ENCODE assay signal across 9 mouse cellular contexts in genomic region chr7:25816241-25816919, GRCm38 (mm10). TPM values are rescaled to one million over a fixed set of nuclear protein-coding genes. Genes with fewer than 3 reads are reported as not detected.
DNase-seq lines count a peak whose midpoint lies in the region; ATAC-seq and TF ChIP-seq lines count a peak whose summit lies in the region.
"Had no signal": no experiment of that assay in that cellular context is flagged by ENCODE, and none has a peak within 500 bp of the region (broad histone marks: within the 10 kb centered on the region; RNA-seq: fewer than 3 reads in every experiment).

Gene Cyp2s1 (minus strand): TSS chr7:25816913.

- 0 out of 2 replicates have a peak within 1 kb of the TSS, but pooled peaks have one; percentile 8 for H3K27ac ChIP-seq in gastrocnemius, adult 2 months
- H3K27ac ChIP-seq in heart, embryonic 16.5 days (ENCODE audit: low read length): no peak within 1 kb of the TSS
- H3K27ac ChIP-seq in stomach, embryonic 14.5 days (ENCODE audit: low read length): peak within 1 kb of the TSS; percentile 82; the same call in 1 of the 2 replicates
- H3K27ac ChIP-seq: macrophage had no signal

- H3K4me1 ChIP-seq in heart, embryonic 16.5 days (ENCODE audit: control insufficient read depth, insufficient read depth, low read length): peaks cover 7% of the 10 kb centered on the region; the same call in 1 of the 2 replicates
- H3K4me1 ChIP-seq in megakaryocyte, embryonic 14.5 days: peaks cover 22% of the 10 kb centered on the region
- H3K4me1 ChIP-seq in stomach, embryonic 14.5 days (ENCODE audit: control insufficient read depth, insufficient read depth, low read length): peaks cover 7% of the 10 kb centered on the region

- no peak for TF ChIP-seq CTCF in gastrocnemius, adult 2 months (IDR thresholded peaks at IDR 0.05)

- peak within 1 kb of the TSS; percentile 85 for H3K4me2 ChIP-seq in heart, embryonic 16.5 days (ENCODE audit: low read depth, low read length)
- peak within 1 kb of the TSS; percentile 76 for H3K4me2 ChIP-seq in stomach, embryonic 14.5 days (replicated peaks; ENCODE audit: low read depth, low read length)

- H3K4me3 ChIP-seq in gastrocnemius, adult 2 months: peak within 1 kb of the TSS; percentile 64
- peak within 1 kb of the TSS; percentile 45 for H3K4me3 ChIP-seq in heart, embryonic 16.5 days (ENCODE audit: low read length)
- peak within 1 kb of the TSS; percentile 75 for H3K4me3 ChIP-seq in megakaryocyte, embryonic 14.5 days (replicated peaks)
- H3K4me3 ChIP-seq in stomach, embryonic 14.5 days (ENCODE audit: low read depth, low read length): peak within 1 kb of the TSS; percentile 51

- under 1% methylated on average over 40 of the region's 40 CpGs for WGBS in heart, embryonic 16.5 days
- WGBS in stomach, embryonic 14.5 days: 2% methylated on average over 40 of the region's 40 CpGs

- no peak for DNase-seq in gastrocnemius, adult 2 months
- DNase-seq in gastrocnemius, postnatal 25 days: no peak
- DNase-seq in brain, adult 2 months (ENCODE audit: low read depth, low spot score): peak; percentile 36
- DNase-seq in kidney, postnatal 36 days: peak; percentile 73 to 80
- no peak for DNase-seq in adrenal gland, adult 2 months

- H3K9ac ChIP-seq in heart, embryonic 16.5 days (ENCODE audit: low read length): peak within 1 kb of the TSS; percentile 22
- H3K9ac ChIP-seq in stomach, embryonic 14.5 days (replicated peaks; ENCODE audit: low read depth, low read length): peak within 1 kb of the TSS; percentile 58

- H3K9me3 ChIP-seq in heart, embryonic 16.5 days (replicated peaks; ENCODE audit: control insufficient read depth, low read length): no peaks in the 10 kb centered on the region
- H3K9me3 ChIP-seq in megakaryocyte, embryonic 14.5 days: no peaks in the 10 kb centered on the region
- no peaks in the 10 kb centered on the region for H3K9me3 ChIP-seq in stomach, embryonic 14.5 days (ENCODE audit: control insufficient read depth, low read depth, low read length)

- H3K27me3 ChIP-seq in heart, embryonic 16.5 days (ENCODE audit: control insufficient read depth, insufficient read depth, low read length): peaks cover 26% of the 10 kb centered on the region
- H3K27me3 ChIP-seq in megakaryocyte, embryonic 14.5 days (replicated peaks): peaks cover 67% of the 10 kb centered on the region
- no peaks in the 10 kb centered on the region for H3K27me3 ChIP-seq in stomach, embryonic 14.5 days (ENCODE audit: control insufficient read depth, insufficient read depth, low read length)

- intact Hi-C loops in gastrocnemius, adult 2 months (cut with DNase I): no loop called here

- no peaks in the 10 kb centered on the region for H3K36me3 ChIP-seq in heart, embryonic 16.5 days (ENCODE audit: control insufficient read depth, insufficient read depth)
- H3K36me3 ChIP-seq in megakaryocyte, embryonic 14.5 days (replicated peaks; ENCODE audit: low read length): no peaks in the 10 kb centered on the region
- no peaks in the 10 kb centered on the region for H3K36me3 ChIP-seq in stomach, embryonic 14.5 days (ENCODE audit: control insufficient read depth, insufficient read depth, low read length)

- peak; percentile 37; the same call in 1 of the 2 replicates for ATAC-seq in heart, embryonic 16.5 days (replicated peaks; ENCODE audit: extremely low read depth, insufficient read depth, low FRiP score)
- ATAC-seq in stomach, embryonic 14.5 days (ENCODE audit: insufficient number of reproducible peaks, insufficient read depth, low FRiP score, low read depth): peak; percentile 93

RNA-seq across cellular contexts. Expression of gene Cyp2s1, which starts in this region (rescaled TPM):
- under 1 TPM; 0.10 to 0.56 TPM for total RNA-seq in gastrocnemius, adult 2 months (2021)
- total RNA-seq in gastrocnemius, postnatal 25 days (2021): under 1 TPM; 0.13 to 0.16 TPM
- polyA plus RNA-seq in heart, embryonic 16.5 days (2015; fragmentation: Nextera tagmentation; extraction: Ambion mirVana): 5.4 and 5.8 TPM in 2 replicates
- not detected in 2 replicates for polyA plus RNA-seq in megakaryocyte, embryonic 14.5 days (2012; ENCODE audit: insufficient read depth, low replicate concordance)
- polyA plus RNA-seq in stomach, embryonic 14.5 days (2014; fragmentation: Nextera tagmentation; extraction: Ambion mirVana): 32.0 and 34.1 TPM in 2 replicates
- 1 to 10 TPM; 2.5 to 3.4 TPM for total RNA-seq in adrenal gland, adult 2 months (2021)
- 2.4 and 3.0 TPM in 2 replicates for polyA plus RNA-seq in adrenal gland, adult 2 months (2012; rRNA removed)

Comparison
In these comparisons a context has a peak if more than half of its experiments do, and no peak if none do; other contexts are left out.
1. DNase-seq: peak in brain, adult 2 months (single experiment) and kidney, postnatal 36 days (2 of 2); none in gastrocnemius, adult 2 months (single experiment), gastrocnemius, postnatal 25 days (single experiment) and adrenal gland, adult 2 months (single experiment).
2. Peak in every context shown above with its lines, with median percentiles within 50 percentile points of each other: H3K4me3 ChIP-seq.